Mouse (Mus musculus) mature B cell (primary cell): Measurements from ENCODE around the gene Cst10.

Source experiments
- in situ Hi-C: fragments of 300-500 bp; cut with MboI; formaldehyde crosslinking; loops from 2 replicates; pipeline ENCODE4 v1.14.3; 2019

Cst10 gene

GRCm38 (mm10) chr2:149404757-149405156 is at the start of gene Cst10:
Gene Cst10, plus strand, starts transcription at chr2:149405057.
- in situ Hi-C loops: no loop called here

GRCm38 (mm10) chr2:149392951-149393350 is 11.9 kb upstream of the Cst10 start:
- in situ Hi-C loops: no loop called here

- in situ Hi-C loops: no loop called here
Observed at GRCm38 (mm10) chr2:149422564-149422963, 17.7 kb downstream of the Cst10 start.
